Mouse (Mus musculus): ENCODE data around the gene Trim44. TPM values are rescaled to one million over a fixed set of nuclear protein-coding genes. Genes with fewer than 3 reads are reported as not detected.

The Trim44 gene
- polyA plus RNA-seq, 2 experiments, result 4.8 to 11.3 TPM

DNA sequence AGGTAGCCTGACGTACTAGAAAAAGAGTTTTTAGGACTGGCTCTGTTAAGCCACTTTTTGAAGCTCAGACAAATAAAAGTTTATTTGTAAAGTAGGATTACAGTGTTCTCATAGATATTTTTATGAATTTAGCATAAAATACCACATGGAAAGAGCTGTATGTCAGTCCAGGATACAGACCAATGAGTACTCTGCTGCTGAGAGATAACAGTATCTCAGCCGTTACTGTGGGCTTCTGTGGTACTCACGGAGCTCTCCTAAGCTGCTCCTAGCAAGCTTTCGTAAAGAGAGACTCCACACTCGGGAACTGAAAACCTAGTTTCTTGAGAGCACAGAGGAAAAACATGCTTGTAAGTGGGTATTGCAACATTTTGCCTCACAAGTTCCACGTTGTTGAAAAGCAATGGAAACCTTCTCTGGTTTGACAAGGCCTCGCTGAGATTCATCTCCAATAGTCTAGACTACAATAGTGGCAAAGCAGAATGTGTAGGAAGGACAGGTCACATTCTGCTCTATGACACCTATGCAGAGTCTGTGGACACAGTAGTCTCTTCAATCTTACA lies 41.6 kb downstream of the Trim44 start:
- ATAC-seq (ENCODE audit: insufficient read depth) (peak; percentile 90), DNase-seq (ENCODE audit: low read depth in 3 of 3, low spot score in 3 of 3) (peak; percentile 38 to 62 (median 57))
- Histone ChIP-seq H3K4me3 (ENCODE audit: insufficient read depth in 1 of 2, low read depth in 2 of 2, low read length in 2 of 2) (0 out of 4 replicates have a peak overlapping the region, but pooled peaks of 1 of the 2 experiments have one; percentile 13), H3K4me2 (ENCODE audit: low read depth) (peak overlapping the region; percentile 61), H3K9me3 (ENCODE audit: control insufficient read depth, low read length) (no peaks in the 10 kb centered on the region), H3K9ac (replicated peaks) (peak overlapping the region; percentile 27; the same call in 1 of the 2 replicates), H3K27me3 (ENCODE audit: control insufficient read depth, insufficient read depth, low read length) (no peaks in the 10 kb centered on the region), H3K36me3 (replicated peaks; ENCODE audit: control insufficient read depth, insufficient read depth, low read depth) (no peaks in the 10 kb centered on the region; the same call in 1 of the 2 replicates), H3K27ac (peak overlapping the region; percentile 76), H3K4me1 (replicated peaks; ENCODE audit: control insufficient read depth in 2 of 2, insufficient read depth in 2 of 2, low read length in 1 of 2) (peaks cover 45 to 50% of the 10 kb centered on the region in 2 experiments)
- 23% methylated on average over 7 of the region's 7 CpGs for WGBS (ENCODE audit: insufficient replicate concordance)
- TF ChIP-seq CTCF (IDR thresholded peaks at IDR 0.05; ENCODE audit: low read depth), result no peak
- TF ChIP-seq EP300 (IDR thresholded peaks at IDR 0.05; ENCODE audit: low read depth), result peak; percentile 86

DNA sequence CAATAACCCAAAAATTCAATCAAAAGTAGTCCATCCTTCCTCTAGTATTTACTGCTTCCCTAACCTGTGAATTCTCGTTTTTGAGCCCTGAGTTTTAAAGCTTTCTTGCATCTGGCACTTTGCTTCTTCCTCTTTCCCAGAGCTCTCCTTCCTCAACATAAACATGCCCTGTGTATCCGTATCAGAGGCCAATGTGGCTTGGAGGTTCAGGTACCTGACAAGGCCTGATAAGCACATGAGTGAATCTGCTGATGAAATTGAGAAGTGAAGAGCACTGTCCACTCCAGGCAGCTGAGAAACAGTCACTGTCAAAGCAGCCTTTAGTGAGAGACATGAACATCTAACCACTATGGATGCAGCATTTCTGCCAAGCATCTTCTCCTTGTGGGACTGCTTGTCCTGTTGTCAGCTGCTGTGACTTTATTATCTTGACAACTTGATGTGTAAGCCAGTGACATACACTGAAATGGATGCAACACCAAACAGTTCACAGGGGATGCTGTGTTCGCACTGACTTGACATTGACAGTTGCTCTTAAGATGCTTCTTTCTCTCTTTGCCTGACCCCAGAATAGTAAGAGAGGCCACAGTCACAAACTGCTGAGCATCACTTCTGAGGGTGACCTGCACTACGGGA lies 42.9 kb downstream of the Trim44 start:
- Histone ChIP-seq H3K4me2 (ENCODE audit: low read depth) (peak overlapping the region; percentile 53), H3K4me1 (replicated peaks; ENCODE audit: control insufficient read depth in 2 of 2, insufficient read depth in 2 of 2, low read length in 1 of 2) (peaks cover 45 to 50% of the 10 kb centered on the region in 2 experiments), H3K27me3 (ENCODE audit: control insufficient read depth, insufficient read depth, low read length) (no peaks in the 10 kb centered on the region), H3K9me3 (ENCODE audit: control insufficient read depth, low read length) (no peaks in the 10 kb centered on the region), H3K36me3 (replicated peaks; ENCODE audit: control insufficient read depth, insufficient read depth, low read depth) (no peaks in the 10 kb centered on the region; the same call in 1 of the 2 replicates), H3K9ac (replicated peaks) (peak overlapping the region; percentile 39), H3K4me3 (ENCODE audit: insufficient read depth in 1 of 2, low read depth in 2 of 2, low read length in 2 of 2) (no peak overlapping the region), H3K27ac (peak overlapping the region; percentile 73)
- TF ChIP-seq CTCF (IDR thresholded peaks at IDR 0.05; ENCODE audit: low read depth) (no peak), EP300 (IDR thresholded peaks at IDR 0.05; ENCODE audit: low read depth) (peak; percentile 90)
- WGBS (ENCODE audit: insufficient replicate concordance), result 42% methylated on average over 4 of the region's 4 CpGs
- ATAC-seq (ENCODE audit: insufficient read depth) (peak; percentile 85), DNase-seq (ENCODE audit: low read depth in 3 of 3, low spot score in 3 of 3) (peak; percentile 56 to 63 (median 63))

DNA sequence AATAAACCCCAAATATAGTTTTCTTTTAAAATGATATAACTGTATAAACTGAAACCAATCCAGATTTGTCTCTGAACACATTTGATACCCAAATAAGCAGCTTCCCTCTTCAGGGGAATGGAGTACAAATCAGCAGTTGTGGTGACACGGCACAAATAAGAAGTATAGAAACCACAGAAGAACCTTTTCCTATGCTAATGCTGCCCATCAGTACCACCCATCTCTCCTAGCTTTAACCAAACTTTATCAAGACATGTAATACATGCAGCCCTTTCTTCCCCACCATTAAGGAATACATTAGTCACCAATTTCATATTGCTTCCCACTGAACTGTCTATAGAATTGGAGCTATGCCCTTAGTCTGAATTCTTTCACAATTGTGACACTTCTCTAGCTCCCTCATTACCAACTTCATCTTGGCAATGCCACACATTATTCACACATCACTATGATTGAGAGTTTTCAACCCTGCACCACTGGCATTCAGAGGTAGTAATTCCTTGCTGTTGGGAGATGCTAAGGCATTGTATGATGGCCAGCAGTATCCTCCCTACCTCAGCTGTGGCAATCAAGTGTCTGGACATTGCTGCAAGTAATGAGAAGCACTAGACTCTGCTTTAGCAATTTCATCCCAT lies 44.6 kb downstream of the Trim44 start:
- H3K27ac ChIP-seq, result no peak overlapping the region; the same call in 1 of the 2 replicates

DNA sequence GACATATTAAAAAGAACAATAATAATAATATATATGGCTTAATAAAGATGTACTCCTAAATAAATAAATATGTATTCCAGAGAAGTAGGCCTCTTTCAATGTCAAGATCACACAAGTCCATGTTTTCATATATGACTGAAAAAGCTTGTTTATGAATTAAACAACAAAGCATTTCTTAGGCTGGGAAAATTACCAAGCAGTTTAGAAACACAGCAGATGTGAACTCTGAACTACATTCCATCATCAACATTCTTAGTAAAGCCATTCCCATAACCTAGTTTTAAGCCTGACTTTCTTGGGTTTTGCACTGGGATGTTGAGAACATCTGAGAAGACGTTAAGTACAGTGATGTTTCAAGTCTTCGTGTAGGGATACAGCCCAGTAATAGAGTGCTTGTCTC lies 45.4 kb downstream of the Trim44 start:
- no peak overlapping the region for H3K4me2 ChIP-seq (ENCODE audit: low read depth)
- ATAC-seq (ENCODE audit: insufficient read depth) (no peak), DNase-seq (ENCODE audit: low read depth in 3 of 3, low spot score in 3 of 3) (no peak)
- WGBS (ENCODE audit: insufficient replicate concordance), result 83% methylated on average over 2 of the region's 2 CpGs
- TF ChIP-seq EP300 (IDR thresholded peaks at IDR 0.05; ENCODE audit: low read depth), result no peak
- TF ChIP-seq CTCF (IDR thresholded peaks at IDR 0.05; ENCODE audit: low read depth), result no peak
- no peak overlapping the region for H3K9ac ChIP-seq (replicated peaks)
- no peak overlapping the region for H3K4me3 ChIP-seq (ENCODE audit: insufficient read depth in 1 of 2, low read depth in 2 of 2, low read length in 2 of 2)
- no peak overlapping the region for H3K27ac ChIP-seq
- no peaks in the 10 kb centered on the region for H3K9me3 ChIP-seq (ENCODE audit: control insufficient read depth, low read length)
- no peaks in the 10 kb centered on the region for H3K27me3 ChIP-seq (ENCODE audit: control insufficient read depth, insufficient read depth, low read length)
- H3K4me1 ChIP-seq (replicated peaks; ENCODE audit: control insufficient read depth in 2 of 2, insufficient read depth in 2 of 2, low read length in 1 of 2), result peaks cover 42 to 43% of the 10 kb centered on the region in 2 experiments
- no peaks in the 10 kb centered on the region for H3K36me3 ChIP-seq (replicated peaks; ENCODE audit: control insufficient read depth, insufficient read depth, low read depth)

More for the DNA sequence above, 44.6 kb downstream of the Trim44 start:
- TF ChIP-seq EP300 (IDR thresholded peaks at IDR 0.05; ENCODE audit: low read depth) (no peak), CTCF (IDR thresholded peaks at IDR 0.05; ENCODE audit: low read depth) (no peak)
- Histone ChIP-seq H3K4me1 (replicated peaks; ENCODE audit: control insufficient read depth in 2 of 2, insufficient read depth in 2 of 2, low read length in 1 of 2) (peaks cover 45 to 48% of the 10 kb centered on the region in 2 experiments), H3K4me3 (ENCODE audit: insufficient read depth in 1 of 2, low read depth in 2 of 2, low read length in 2 of 2) (no peak overlapping the region), H3K9me3 (ENCODE audit: control insufficient read depth, low read length) (no peaks in the 10 kb centered on the region), H3K36me3 (replicated peaks; ENCODE audit: control insufficient read depth, insufficient read depth, low read depth) (no peaks in the 10 kb centered on the region), H3K4me2 (ENCODE audit: low read depth) (no peak overlapping the region), H3K27me3 (ENCODE audit: control insufficient read depth, insufficient read depth, low read length) (no peaks in the 10 kb centered on the region), H3K9ac (replicated peaks) (no peak overlapping the region)
- ATAC-seq (ENCODE audit: insufficient read depth) (no peak), DNase-seq (ENCODE audit: low read depth in 3 of 3, low spot score in 3 of 3) (no peak)
- 4% methylated on average over 1 of the region's 1 CpGs for WGBS (ENCODE audit: insufficient replicate concordance)
